Mouse (Mus musculus) limb, embryonic 14.5 days (tissue): ENCODE data around the gene Art3. TPM values are rescaled to one million over a fixed set of nuclear protein-coding genes. Genes with fewer than 3 reads are reported as not detected.

Experiments
- ATAC-seq: fragments of 200-750 bp; cut with Nextera tagmentation; 2 replicates; pipeline ENCODE4 v1.8.0; 2017; ENCODE audit warnings: low read depth, moderate number of reproducible peaks, moderate TSS enrichment; ENCODE audit not compliant: low FRiP score
- DNase-seq: peaks from one replicate; pipeline ENCODE4 v3.0.0-alpha.2; 2015; ENCODE audit warnings: low spot score
- H3K27ac ChIP-seq: fragments of 300-500 bp; sonication (generic); replicated peaks from 2 replicates; pipeline ENCODE4 v1.5.1; 2014; ENCODE audit warnings: low read depth, mild to moderate bottlenecking, low read length, moderate library complexity, mixed read lengths
- H3K27me3 ChIP-seq: fragments of 300-500 bp; sonication (generic); 2 replicates; pipeline ENCODE4 v1.6.1; 2014; ENCODE audit warnings: low read length, mixed read lengths; ENCODE audit not compliant: control insufficient read depth, insufficient read depth
- H3K36me3 ChIP-seq: fragments of 300-500 bp; sonication (generic); 2 replicates; pipeline ENCODE4 v1.6.1; 2014; ENCODE audit warnings: mild to moderate bottlenecking, low read length, moderate library complexity, mixed read lengths; ENCODE audit not compliant: control insufficient read depth, insufficient read depth
- H3K4me1 ChIP-seq: fragments of 300-500 bp; sonication (generic); 2 replicates; pipeline ENCODE4 v1.6.1; 2014; ENCODE audit warnings: antibody characterized with exemption, low read length, mixed read lengths; ENCODE audit not compliant: control insufficient read depth, insufficient read depth
- H3K4me2 ChIP-seq: fragments of 300-500 bp; sonication (generic); replicated peaks from 2 replicates; pipeline ENCODE4 v1.6.1; 2014; ENCODE audit warnings: low read depth, mild to moderate bottlenecking, low read length, moderate library complexity; ENCODE audit not compliant: severe bottlenecking
- H3K4me3 ChIP-seq: fragments of 300-500 bp; sonication (generic); replicated peaks from 2 replicates; pipeline ENCODE4 v1.5.1; 2014; ENCODE audit warnings: low read length
- H3K9ac ChIP-seq: fragments of 300-500 bp; sonication (generic); 2 replicates; pipeline ENCODE4 v1.6.1; 2014; ENCODE audit warnings: mild to moderate bottlenecking, low read depth, low read length, moderate library complexity; ENCODE audit not compliant: severe bottlenecking
- H3K9me3 ChIP-seq: fragments of 300-500 bp; sonication (generic); 2 replicates; pipeline ENCODE4 v1.6.1; 2016; ENCODE audit warnings: low read length; ENCODE audit not compliant: control insufficient read depth
- POLR2A ChIP-seq: fragments of 200-500 bp; IDR thresholded peaks from 2 replicates; pipeline ENCODE4 v1.8.0; 2012; ENCODE audit warnings: inconsistent platforms, mild to moderate bottlenecking, moderate library complexity, borderline replicate concordance; ENCODE audit not compliant: insufficient read depth, insufficient read length; ENCODE audit errors: extremely low read depth
- WGBS: fragments of 180-500 bp; shearing (Covaris S2); extraction: QIAGEN DNeasy Blood & Tissue Kit; methylation state at CpG from one replicate; pipeline ENCODE4 v1.1.7; 2014; 5-methylcytosine and 5-hydroxymethylcytosine counted together
- polyA plus RNA-seq, 2 experiments: library from polyadenylated mRNA; depleted of rRNA in 1 of 2; stranded (reverse) in 1 of 2; unstranded in 1 of 2; fragments of >200 nt; fragmentation: Nextera tagmentation in 1 of 2; extraction: Ambion mirVana in 1 of 2; gene quantifications; 2 replicates each; pipeline versions ENCODE4 v1.2.1 to v1.2.3; 2012 to 2014

Art3 gene
- polyA plus RNA-seq, 2 experiments, result 7.7 to 9.6 TPM

- Histone ChIP-seq H3K4me2 (peak overlapping the region; percentile 86), H3K4me1 (peaks cover 13% of the 10 kb centered on the region), H3K4me3 (peak overlapping the region; percentile 65), H3K27me3 (no peaks in the 10 kb centered on the region), H3K27ac (no peak overlapping the region), H3K36me3 (peaks cover 5% of the 10 kb centered on the region), H3K9me3 (no peaks in the 10 kb centered on the region), H3K9ac (peak overlapping the region; percentile 84)
- DNase-seq (no peak), ATAC-seq (no peak)
- TF ChIP-seq POLR2A, result no peak
- WGBS, result under 1% methylated on average over 12 of the region's 12 CpGs
Observed at GRCm38 (mm10) chr5:92434070-92434469, 102.4 kb downstream of the Art3 start.

- H3K9me3 ChIP-seq, result no peaks in the 10 kb centered on the region
- H3K27me3 ChIP-seq, result no peaks in the 10 kb centered on the region
- peak overlapping the region; percentile 65 for H3K4me3 ChIP-seq
- 0% methylated on average over 4 of the region's 39 CpGs for WGBS
- H3K27ac ChIP-seq, result peak overlapping the region; percentile 61; the same call in 1 of the 2 replicates
- H3K9ac ChIP-seq, result peak overlapping the region; percentile 84
- ATAC-seq (peak; percentile 65), DNase-seq (no peak)
- TF ChIP-seq POLR2A, result no peak
- peaks cover 13% of the 10 kb centered on the region for H3K4me1 ChIP-seq
- peaks cover 3% of the 10 kb centered on the region; the same call in 1 of the 2 replicates for H3K36me3 ChIP-seq
- peak overlapping the region; percentile 86 for H3K4me2 ChIP-seq
Observed at GRCm38 (mm10) chr5:92434571-92434985, 103.0 kb downstream of the Art3 start.

GRCm38 (mm10) chr5:92435025-92435584 is 103.5 kb downstream of the Art3 start, which contains the start of gene Nup54:
Gene Nup54, minus strand, starts transcription at chr5:92435219.
- TF ChIP-seq POLR2A, result peak; percentile 72; the same call in 1 of the 2 replicates
- no peaks in the 10 kb centered on the region for H3K9me3 ChIP-seq
- peaks cover 13% of the 10 kb centered on the region for H3K4me1 ChIP-seq
- H3K4me3 ChIP-seq, result peak within 1 kb of the TSS; percentile 65
- H3K27ac ChIP-seq, result peak within 1 kb of the TSS; percentile 61; the same call in 1 of the 2 replicates
- under 1% methylated on average over 34 of the region's 34 CpGs for WGBS
- peak within 1 kb of the TSS; percentile 86 for H3K4me2 ChIP-seq
- peaks cover 3% of the 10 kb centered on the region; the same call in 1 of the 2 replicates for H3K36me3 ChIP-seq
- peak; percentile 99 for ATAC-seq
- peak within 1 kb of the TSS; percentile 84 for H3K9ac ChIP-seq
- peak; percentile 97 for DNase-seq
- H3K27me3 ChIP-seq, result no peaks in the 10 kb centered on the region

- no peak for ATAC-seq
- Histone ChIP-seq H3K9ac (no peak overlapping the region), H3K4me2 (no peak overlapping the region), H3K9me3 (no peaks in the 10 kb centered on the region), H3K4me1 (peaks cover 9% of the 10 kb centered on the region), H3K27ac (no peak overlapping the region), H3K27me3 (no peaks in the 10 kb centered on the region), H3K4me3 (no peak overlapping the region), H3K36me3 (0 out of 2 replicates have a peak, but pooled peaks cover 4% of the 10 kb centered on the region)
- TF ChIP-seq POLR2A, result no peak
- WGBS, result 77% methylated on average over 8 of the region's 8 CpGs
- no peak for DNase-seq
Observed at GRCm38 (mm10) chr5:92438540-92438939, 106.9 kb downstream of the Art3 start.

- ATAC-seq (no peak), DNase-seq (no peak)
- Histone ChIP-seq H3K4me3 (no peak overlapping the region), H3K36me3 (peaks cover 23% of the 10 kb centered on the region; the same call in 1 of the 2 replicates), H3K4me1 (no peaks in the 10 kb centered on the region), H3K27ac (no peak overlapping the region), H3K27me3 (no peaks in the 10 kb centered on the region), H3K4me2 (no peak overlapping the region), H3K9me3 (no peaks in the 10 kb centered on the region), H3K9ac (no peak overlapping the region)
- WGBS, result 65% methylated on average over 5 of the region's 5 CpGs
- no peak for TF ChIP-seq POLR2A
Observed at GRCm38 (mm10) chr5:92441494-92441893, 109.9 kb downstream of the Art3 start.
